12 mouse cellular contexts compared by ENCODE assay signal in the genomic region with DNA sequence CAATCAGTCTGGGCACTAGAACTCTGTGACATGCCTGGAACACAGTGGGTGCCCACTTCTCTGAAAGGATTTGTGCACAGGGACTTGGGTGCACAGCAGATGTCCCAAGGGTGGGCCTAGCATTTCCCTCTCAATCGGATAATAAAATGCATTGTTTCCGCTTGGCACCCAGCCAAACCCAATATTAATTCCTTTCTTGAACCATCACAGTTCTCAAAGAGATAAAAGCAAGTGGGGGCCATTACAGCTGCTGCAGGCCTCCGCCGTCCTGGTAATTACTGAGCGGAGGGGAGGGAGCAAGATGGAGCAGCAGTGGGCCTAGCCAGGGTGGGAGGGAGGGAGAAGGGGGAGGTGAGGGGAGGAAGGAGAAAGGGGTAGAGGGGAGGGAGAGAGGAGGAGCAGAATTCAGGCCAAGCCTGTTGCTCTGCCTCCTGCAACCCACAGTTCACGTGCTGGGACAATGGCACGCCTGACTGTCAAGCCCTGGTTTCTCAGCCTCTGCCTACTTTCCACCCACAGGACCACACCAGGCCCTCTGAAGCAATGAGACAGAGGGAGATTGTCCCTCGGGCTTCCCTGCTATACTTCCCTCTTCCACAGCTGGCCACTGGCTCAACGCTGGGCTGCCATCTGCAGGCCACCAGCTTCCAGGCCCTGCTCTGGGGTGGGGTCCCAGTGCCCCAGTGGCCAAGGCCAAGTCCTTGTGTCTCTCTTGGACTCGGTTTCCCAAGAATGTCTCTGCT. TPM values are rescaled to one million over a fixed set of nuclear protein-coding genes. Genes with fewer than 3 reads are reported as not detected.
DNase-seq lines count a peak whose midpoint lies in the region; ATAC-seq and TF ChIP-seq lines count a peak whose summit lies in the region.
"Had no signal": no experiment of that assay in that cellular context is flagged by ENCODE, and none has a peak within 500 bp of the region (broad histone marks: within the 10 kb centered on the region; RNA-seq: fewer than 3 reads in every experiment).

No protein-coding gene starts in this region.

- H3K27ac ChIP-seq in forebrain, embryonic 13.5 days: peak overlapping the region; percentile 97
- no peak overlapping the region for H3K27ac ChIP-seq in intestine, postnatal 0 days (ENCODE audit: low read depth, low read length)
- H3K27ac ChIP-seq: kidney, embryonic 15.5 days; liver, embryonic 15.5 days had no signal

- peak; percentile 89 for ATAC-seq in forebrain, embryonic 13.5 days
- ATAC-seq in intestine, postnatal 0 days: peak; percentile 42; the same call in 1 of the 2 replicates

- DNase-seq in left cerebral cortex, postnatal 10 days (ENCODE audit: extremely low spot score in 1 of 2, low spot score in 2 of 2): peak; percentile 60
- DNase-seq in left cerebral cortex, adult 18-20 months (ENCODE audit: low spot score in 2 of 2): no peak
- peak; percentile 49 for DNase-seq in retina, postnatal 7 days (ENCODE audit: low read depth, low spot score)
- DNase-seq in cerebellum, postnatal 14 days: no peak
- DNase-seq in cerebellum, adult 9-11 months: no peak
- no peak for DNase-seq in kidney, adult 18-20 months
- DNase-seq: cerebellum, postnatal 25 days had no signal

- no peak for TF ChIP-seq CTCF in intestine, postnatal 0 days (IDR thresholded peaks at IDR 0.05; ENCODE audit: low read depth)

- H3K36me3 ChIP-seq in forebrain, embryonic 13.5 days (ENCODE audit: poor library complexity, severe bottlenecking): peaks cover 20% of the 10 kb centered on the region
- H3K36me3 ChIP-seq in intestine, postnatal 0 days (ENCODE audit: control insufficient read depth, insufficient read depth): no peaks in the 10 kb centered on the region
- H3K36me3 ChIP-seq: kidney, embryonic 15.5 days; liver, embryonic 15.5 days had no signal

- 20% methylated on average over 9 of the region's 10 CpGs for WGBS in forebrain, embryonic 13.5 days
- 28% methylated on average over 10 of the region's 10 CpGs for WGBS in intestine, postnatal 0 days

- H3K27me3 ChIP-seq in forebrain, embryonic 13.5 days: no peaks in the 10 kb centered on the region
- H3K27me3 ChIP-seq in intestine, postnatal 0 days (replicated peaks; ENCODE audit: control insufficient read depth, insufficient read depth, low read length): no peaks in the 10 kb centered on the region
- H3K27me3 ChIP-seq: liver, embryonic 15.5 days had no signal

- H3K9me3 ChIP-seq in forebrain, embryonic 13.5 days (replicated peaks): no peaks in the 10 kb centered on the region
- no peaks in the 10 kb centered on the region for H3K9me3 ChIP-seq in intestine, postnatal 0 days (ENCODE audit: control insufficient read depth)
- H3K9me3 ChIP-seq: kidney, embryonic 15.5 days; liver, embryonic 15.5 days had no signal

- peak overlapping the region; percentile 22; the same call in 1 of the 2 replicates for H3K9ac ChIP-seq in forebrain, embryonic 13.5 days
- no peak overlapping the region for H3K9ac ChIP-seq in intestine, postnatal 0 days (ENCODE audit: low read depth, low read length)
- H3K9ac ChIP-seq: kidney, embryonic 15.5 days; liver, embryonic 15.5 days had no signal

- H3K4me3 ChIP-seq in forebrain, embryonic 13.5 days: no peak overlapping the region
- no peak overlapping the region for H3K4me3 ChIP-seq in intestine, postnatal 0 days (ENCODE audit: low read depth, low read length)
- H3K4me3 ChIP-seq: kidney, embryonic 15.5 days; liver, embryonic 15.5 days had no signal

- H3K4me1 ChIP-seq in forebrain, embryonic 13.5 days: peaks cover 64% of the 10 kb centered on the region
- H3K4me1 ChIP-seq in intestine, postnatal 0 days (replicated peaks; ENCODE audit: control insufficient read depth, insufficient read depth, low read length): 0 out of 2 replicates have a peak, but pooled peaks cover 2% of the 10 kb centered on the region
- H3K4me1 ChIP-seq: liver, embryonic 15.5 days had no signal

- intact Hi-C loops in left cerebral cortex, postnatal 10 days (cut with DNase I): no loop called here

- H3K4me2 ChIP-seq in forebrain, embryonic 13.5 days: 0 out of 2 replicates have a peak overlapping the region, but pooled peaks have one; percentile 7
- H3K4me2 ChIP-seq in intestine, postnatal 0 days (replicated peaks; ENCODE audit: low read depth): no peak overlapping the region
- H3K4me2 ChIP-seq: kidney, embryonic 15.5 days; liver, embryonic 15.5 days had no signal

RNA-seq across cellular contexts. Expression of a gene that starts 15.0 kb away (rescaled TPM):
- 100 to 1,000 TPM; 309 to 340 TPM for total RNA-seq in left cerebral cortex, postnatal 10 days (2021)
- total RNA-seq in left cerebral cortex, adult 18-20 months (2021): 100 to 1,000 TPM; 288 to 289 TPM
- 67.2 and 81.0 TPM in 2 replicates for polyA plus RNA-seq in forebrain, embryonic 13.5 days (2015; fragmentation: Nextera tagmentation; extraction: Ambion mirVana)
- polyA plus RNA-seq in intestine, postnatal 0 days (2015; fragmentation: Nextera tagmentation; extraction: Ambion mirVana): not detected in 2 replicates
- total RNA-seq: adrenal gland, adult 18-20 months had no signal

Comparison
In these comparisons a context has a peak if more than half of its experiments do, and no peak if none do; other contexts are left out.
1. DNase-seq: peak in left cerebral cortex, postnatal 10 days (2 of 2) and retina, postnatal 7 days (single experiment); none in left cerebral cortex, adult 18-20 months (0 of 2), cerebellum, postnatal 14 days (0 of 2), cerebellum, adult 9-11 months (single experiment) and kidney, adult 18-20 months (single experiment).